Comparison of ENCODE assay signal across 21 mouse cellular contexts in the genomic region with DNA sequence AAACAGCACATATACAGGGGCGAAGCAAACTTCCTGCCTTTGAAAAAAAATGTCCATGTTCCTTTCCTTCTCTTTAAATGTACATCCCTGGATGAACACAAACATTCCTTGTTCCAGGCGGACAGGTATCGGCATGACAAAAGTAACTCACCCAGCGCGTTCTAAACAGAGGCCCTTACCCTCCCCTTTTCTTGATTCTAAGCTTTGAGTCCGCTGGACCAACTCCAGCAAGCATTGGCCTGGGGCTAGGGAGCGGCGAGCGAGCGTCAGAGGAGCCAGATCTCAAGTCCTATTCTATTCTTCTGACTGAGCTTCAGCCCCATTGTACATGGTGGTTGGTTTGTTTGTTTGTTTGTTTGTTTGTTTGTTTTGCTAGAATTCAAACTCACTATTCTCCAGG.
A peak's percentile ranks its signal among the peaks of the same experiment; 100 is the strongest.
DNase-seq lines count a peak whose midpoint lies in the region; ATAC-seq and TF ChIP-seq lines count a peak whose summit lies in the region.
"Had no signal": no experiment of that assay in that cellular context is flagged by ENCODE, and none has a peak within 500 bp of the region (broad histone marks: within the 10 kb centered on the region; RNA-seq: fewer than 3 reads in every experiment).

No protein-coding gene starts in this region.

- no peaks in the 10 kb centered on the region for H3K79me2 ChIP-seq in heart, adult 2 months (replicated peaks; ENCODE audit: control insufficient read depth, insufficient read depth, low read length)

- DNase-seq in kidney, adult 2 months: peak; percentile 28
- peak; percentile 21 for DNase-seq in limb, embryonic 11.5 days (ENCODE audit: low spot score)
- no peak for DNase-seq in limb, embryonic 10.5 days (ENCODE audit: low spot score)
- peak; percentile 33 for DNase-seq in R1 (ENCODE audit: low read depth, low spot score)
- DNase-seq in heart, adult 2 months: no peak
- DNase-seq: adrenal gland, postnatal 36 days; cerebellum, adult 18-20 months; heart, adult 18-20 months; spleen, adult 18-20 months; thymus, postnatal 36 days had no signal

- H3K36me3 ChIP-seq in kidney, adult 2 months (ENCODE audit: control insufficient read depth, insufficient read depth, low read length): no peaks in the 10 kb centered on the region
- no peaks in the 10 kb centered on the region for H3K36me3 ChIP-seq in kidney, embryonic 16.5 days (ENCODE audit: insufficient read depth, low read length)
- no peaks in the 10 kb centered on the region for H3K36me3 ChIP-seq in limb, embryonic 11.5 days (ENCODE audit: control insufficient read depth, insufficient read depth, low read length)
- H3K36me3 ChIP-seq in limb, embryonic 10.5 days: no peaks in the 10 kb centered on the region
- no peaks in the 10 kb centered on the region for H3K36me3 ChIP-seq in ES-Bruce4 (ENCODE audit: control insufficient read depth, insufficient read depth, low read length, poor library complexity, severe bottlenecking)
- H3K36me3 ChIP-seq in heart, adult 2 months (ENCODE audit: control insufficient read depth, insufficient read depth, low read length): no peaks in the 10 kb centered on the region
- H3K36me3 ChIP-seq: forebrain, embryonic 10.5 days; heart, embryonic 15.5 days; hindbrain, embryonic 10.5 days; lung, embryonic 15.5 days had no signal

- H3K9ac ChIP-seq in kidney, embryonic 16.5 days (replicated peaks; ENCODE audit: low read length): no peak overlapping the region
- H3K9ac ChIP-seq in limb, embryonic 11.5 days (ENCODE audit: low read length): no peak overlapping the region
- H3K9ac ChIP-seq in ES-Bruce4 (ENCODE audit: low read depth, poor library complexity, severe bottlenecking): no peak overlapping the region
- H3K9ac ChIP-seq in heart, adult 2 months (ENCODE audit: low read depth, low read length): no peak overlapping the region
- H3K9ac ChIP-seq: heart, embryonic 15.5 days; lung, embryonic 15.5 days; midbrain, embryonic 13.5 days had no signal

- no peak for TF ChIP-seq POLR2A in kidney, adult 2 months (IDR thresholded peaks at IDR 0.05; ENCODE audit: low read depth, low read length)
- no peak for TF ChIP-seq POLR2A in ES-Bruce4 (IDR thresholded peaks at IDR 0.05; ENCODE audit: insufficient read depth, low read length)
- no peak for TF ChIP-seq POLR2A in heart, adult 2 months (IDR thresholded peaks at IDR 0.05; ENCODE audit: insufficient read depth, low read depth, low read length)

- H3K4me1 ChIP-seq in kidney, adult 2 months (ENCODE audit: control insufficient read depth, insufficient read depth, low read length): 0 out of 2 replicates have a peak, but pooled peaks cover 3% of the 10 kb centered on the region
- H3K4me1 ChIP-seq in kidney, embryonic 16.5 days (ENCODE audit: insufficient read depth, low read length): no peaks in the 10 kb centered on the region
- H3K4me1 ChIP-seq in limb, embryonic 11.5 days (ENCODE audit: control insufficient read depth, insufficient read depth, low read length): no peaks in the 10 kb centered on the region
- no peaks in the 10 kb centered on the region for H3K4me1 ChIP-seq in limb, embryonic 10.5 days
- peaks cover 1% of the 10 kb centered on the region for H3K4me1 ChIP-seq in ES-Bruce4 (ENCODE audit: control insufficient read depth, insufficient read depth, low read length)
- peaks cover 4% of the 10 kb centered on the region for H3K4me1 ChIP-seq in heart, adult 2 months (ENCODE audit: control insufficient read depth, insufficient read depth, low read length)
- H3K4me1 ChIP-seq: forebrain, embryonic 10.5 days; hindbrain, embryonic 10.5 days; lung, embryonic 15.5 days; midbrain, embryonic 13.5 days had no signal

- 45% methylated on average over 10 of the region's 10 CpGs for WGBS in kidney, adult 2 months
- 54% methylated on average over 10 of the region's 10 CpGs for WGBS in kidney, embryonic 16.5 days
- 74% methylated on average over 10 of the region's 10 CpGs for WGBS in limb, embryonic 11.5 days
- WGBS in limb, embryonic 10.5 days: 81% methylated on average over 10 of the region's 10 CpGs
- 72% methylated on average over 10 of the region's 10 CpGs for WGBS in heart, adult 2 months

- no peak overlapping the region; the same call in 1 of the 2 replicates for H3K27ac ChIP-seq in kidney, adult 2 months (ENCODE audit: insufficient read depth, low read depth, low read length)
- no peak overlapping the region for H3K27ac ChIP-seq in kidney, embryonic 16.5 days (ENCODE audit: low read length)
- H3K27ac ChIP-seq in limb, embryonic 11.5 days (replicated peaks; ENCODE audit: low read depth, low read length): no peak overlapping the region
- H3K27ac ChIP-seq in limb, embryonic 10.5 days: no peak overlapping the region
- no peak overlapping the region for H3K27ac ChIP-seq in ES-Bruce4 (ENCODE audit: insufficient read depth, low read length)
- H3K27ac ChIP-seq in heart, adult 2 months: no peak overlapping the region
- H3K27ac ChIP-seq: forebrain, embryonic 10.5 days; heart, embryonic 15.5 days; hindbrain, embryonic 10.5 days; hindbrain, postnatal 0 days; lung, embryonic 15.5 days; midbrain, embryonic 13.5 days had no signal

- H3K4me3 ChIP-seq in kidney, adult 2 months (ENCODE audit: insufficient read depth, low read depth, low read length): no peak overlapping the region
- H3K4me3 ChIP-seq in kidney, embryonic 16.5 days (ENCODE audit: low read length): no peak overlapping the region
- H3K4me3 ChIP-seq in limb, embryonic 11.5 days (ENCODE audit: low read depth, low read length): no peak overlapping the region
- no peak overlapping the region for H3K4me3 ChIP-seq in limb, embryonic 10.5 days
- H3K4me3 ChIP-seq in ES-Bruce4 (ENCODE audit: low read depth, low read length): no peak overlapping the region
- no peak overlapping the region for H3K4me3 ChIP-seq in heart, adult 2 months
- H3K4me3 ChIP-seq: forebrain, embryonic 10.5 days; heart, embryonic 15.5 days; hindbrain, embryonic 10.5 days; lung, embryonic 15.5 days; midbrain, embryonic 13.5 days had no signal

- H3K4me2 ChIP-seq in kidney, embryonic 16.5 days (replicated peaks; ENCODE audit: low read depth, low read length): no peak overlapping the region
- no peak overlapping the region for H3K4me2 ChIP-seq in limb, embryonic 11.5 days (ENCODE audit: low read depth, severe bottlenecking)
- H3K4me2 ChIP-seq: heart, embryonic 15.5 days; liver, embryonic 11.5 days; lung, embryonic 15.5 days; midbrain, embryonic 13.5 days had no signal

- peak; percentile 43; the same call in 1 of the 2 replicates for TF ChIP-seq EP300 in ES-Bruce4 (IDR thresholded peaks at IDR 0.05; ENCODE audit: insufficient read depth, low read depth, low read length)
- TF ChIP-seq EP300 in heart, adult 2 months (IDR thresholded peaks at IDR 0.05; ENCODE audit: insufficient read depth, low read depth, low read length): no peak

- no peak for TF ChIP-seq CTCF in kidney, adult 2 months (conservative IDR thresholded peaks at IDR 0.05; ENCODE audit: insufficient read depth, insufficient read length, low read depth, low read length)
- TF ChIP-seq CTCF in ES-Bruce4 (IDR thresholded peaks at IDR 0.05; ENCODE audit: low read depth, low read length): no peak
- no peak for TF ChIP-seq CTCF in heart, adult 2 months (IDR thresholded peaks at IDR 0.05)

- H3K9me3 ChIP-seq in kidney, embryonic 16.5 days (ENCODE audit: low read length): no peaks in the 10 kb centered on the region
- no peaks in the 10 kb centered on the region for H3K9me3 ChIP-seq in limb, embryonic 11.5 days (ENCODE audit: control insufficient read depth, low read length)
- H3K9me3 ChIP-seq in limb, embryonic 10.5 days (replicated peaks): no peaks in the 10 kb centered on the region
- no peaks in the 10 kb centered on the region for H3K9me3 ChIP-seq in ES-Bruce4 (replicated peaks; ENCODE audit: control insufficient read depth, insufficient read depth, low read length, poor library complexity, severe bottlenecking)
- H3K9me3 ChIP-seq: forebrain, embryonic 10.5 days; heart, embryonic 15.5 days; hindbrain, embryonic 10.5 days; lung, embryonic 15.5 days; midbrain, embryonic 13.5 days had no signal

- intact Hi-C loops in heart, adult 2 months (cut with DNase I): no loop called here

- no peaks in the 10 kb centered on the region for H3K27me3 ChIP-seq in kidney, adult 2 months (replicated peaks; ENCODE audit: control insufficient read depth, insufficient read depth, low read length)
- peaks cover 4% of the 10 kb centered on the region; the same call in 1 of the 2 replicates for H3K27me3 ChIP-seq in kidney, embryonic 16.5 days (ENCODE audit: insufficient read depth, low read length)
- no peaks in the 10 kb centered on the region for H3K27me3 ChIP-seq in limb, embryonic 11.5 days (ENCODE audit: control insufficient read depth, insufficient read depth, low read length)
- peaks cover 19% of the 10 kb centered on the region for H3K27me3 ChIP-seq in limb, embryonic 10.5 days (ENCODE audit: low read depth, poor library complexity, severe bottlenecking)
- no peaks in the 10 kb centered on the region for H3K27me3 ChIP-seq in ES-Bruce4 (ENCODE audit: control insufficient read depth, insufficient read depth, low read length, poor library complexity, severe bottlenecking)
- H3K27me3 ChIP-seq in heart, adult 2 months (ENCODE audit: control insufficient read depth, insufficient read depth, low read length): no peaks in the 10 kb centered on the region
- H3K27me3 ChIP-seq: heart, embryonic 15.5 days; lung, embryonic 15.5 days; midbrain, embryonic 13.5 days had no signal

- ATAC-seq in kidney, embryonic 16.5 days (ENCODE audit: low FRiP score, low TSS enrichment): no peak
- no peak for ATAC-seq in limb, embryonic 11.5 days (ENCODE audit: insufficient number of reproducible peaks, low FRiP score, low TSS enrichment, low read depth)
- no peak for ATAC-seq in megakaryocyte progenitor cell, adult 5-6 weeks (replicated peaks; ENCODE audit: poor library complexity)
- ATAC-seq: hindbrain, postnatal 0 days; intestine, postnatal 0 days; midbrain, embryonic 13.5 days had no signal

Comparison
In these comparisons a context has a peak if more than half of its experiments do, and no peak if none do; other contexts are left out.
1. DNase-seq: peak in kidney, adult 2 months (single experiment), limb, embryonic 11.5 days (single experiment) and R1 (single experiment); none in limb, embryonic 10.5 days (single experiment) and heart, adult 2 months (0 of 2).